Mouse (Mus musculus) C2C12 (cell line): ENCODE results near the gene Rbm20. TPM values are rescaled to one million over a fixed set of nuclear protein-coding genes. Genes with fewer than 3 reads are reported as not detected.

ENCODE experiments used
- H3K27me3 ChIP-seq: one replicate; pipeline ENCODE4 v1.6.1; 2011; ENCODE audit not compliant: control insufficient read depth, insufficient read depth, insufficient read length
- H3K36me3 ChIP-seq: one replicate; pipeline ENCODE4 v1.6.1; 2011; ENCODE audit not compliant: control insufficient read depth, insufficient read depth
- H3K4me3 ChIP-seq: one replicate; pipeline ENCODE4 v1.5.1; 2011; ENCODE audit warnings: mild to moderate bottlenecking, control low read depth; ENCODE audit not compliant: poor library complexity, insufficient read depth, severe bottlenecking
- H3K79me2 ChIP-seq: one replicate; pipeline ENCODE4 v1.6.1; 2011; ENCODE audit not compliant: control insufficient read depth, insufficient read depth
- H3K79me3 ChIP-seq: one replicate; pipeline ENCODE4 v1.6.1; 2011; ENCODE audit warnings: low read depth, control low read depth
- H3ac ChIP-seq: one replicate; pipeline ENCODE3; 2011; ENCODE audit warnings: low read depth; ENCODE audit not compliant: control insufficient read depth, insufficient read length
- CEBPB ChIP-seq: IDR thresholded peaks from one replicate; pipeline ENCODE4 v1.6.1; 2011; ENCODE audit warnings: low read depth, mild to moderate bottlenecking, control low read depth, moderate library complexity
- CTCF ChIP-seq: IDR thresholded peaks from one replicate; pipeline ENCODE4 v1.5.1; 2011; ENCODE audit not compliant: control insufficient read depth, insufficient read depth, insufficient read length
- FOSL1 ChIP-seq: IDR thresholded peaks from one replicate; pipeline ENCODE4 v1.8.0; 2011; ENCODE audit warnings: mild to moderate bottlenecking, low read length; ENCODE audit not compliant: poor library complexity, insufficient read depth, severe bottlenecking
- MAX ChIP-seq: IDR thresholded peaks from one replicate; pipeline ENCODE4 v1.6.1; 2011; ENCODE audit warnings: mild to moderate bottlenecking, control low read depth
- MYOD1 ChIP-seq: IDR thresholded peaks from one replicate; pipeline ENCODE4 v1.6.1; 2011; ENCODE audit warnings: low read depth; ENCODE audit not compliant: control insufficient read depth, insufficient read length
- MYOG ChIP-seq: IDR thresholded peaks from one replicate; pipeline ENCODE4 v1.6.1; 2011; ENCODE audit not compliant: control insufficient read depth, insufficient read length; ENCODE audit errors: extremely low read depth
- USF1 ChIP-seq: IDR thresholded peaks from one replicate; pipeline ENCODE4 v1.6.1; 2011; ENCODE audit warnings: low read depth, mild to moderate bottlenecking, control low read depth, moderate library complexity
- polyA plus RNA-seq: library from polyadenylated mRNA; unstranded; fragments of >200 nt; fragmentation: generic; extraction: Trizol; gene quantifications from one replicate; pipeline ENCODE4 v1.2.1, GENCODE M21; 2012; ENCODE audit warnings: missing spikeins

Gene Rbm20
- polyA plus RNA-seq, 1 experiment = 23.1 TPM

- TF ChIP-seq FOSL1 = no peak
- TF ChIP-seq MYOD1 = no peak
- no peak for TF ChIP-seq MAX
- no peak for TF ChIP-seq CEBPB
- TF ChIP-seq USF1 = no peak
- TF ChIP-seq CTCF = no peak
- TF ChIP-seq MYOG = no peak
- Histone ChIP-seq H3K79me2 (no peaks in the 10 kb centered on the region), H3ac (no peak overlapping the region), H3K27me3 (no peaks in the 10 kb centered on the region), H3K79me3 (no peaks in the 10 kb centered on the region), H3K4me3 (no peak overlapping the region), H3K36me3 (peaks cover 31% of the 10 kb centered on the region)
These were observed 148.0 kb downstream of the Rbm20 start for GRCm38 (mm10) chr19:53824872-53825680.

- H3K79me2 ChIP-seq = no peaks in the 10 kb centered on the region
- no peak overlapping the region for H3K4me3 ChIP-seq
- TF ChIP-seq CEBPB (no peak), FOSL1 (no peak), MYOD1 (no peak), USF1 (no peak), CTCF (no peak), MAX (no peak), MYOG (no peak)
- no peak overlapping the region for H3ac ChIP-seq
- H3K79me3 ChIP-seq = no peaks in the 10 kb centered on the region
- no peaks in the 10 kb centered on the region for H3K27me3 ChIP-seq
- H3K36me3 ChIP-seq = peaks cover 23% of the 10 kb centered on the region
These were observed 152.9 kb downstream of the Rbm20 start for GRCm38 (mm10) chr19:53829990-53830389.

- no peaks in the 10 kb centered on the region for H3K27me3 ChIP-seq
- no peaks in the 10 kb centered on the region for H3K79me3 ChIP-seq
- peaks cover 23% of the 10 kb centered on the region for H3K36me3 ChIP-seq
These were observed 153.5 kb downstream of the Rbm20 start for GRCm38 (mm10) chr19:53830407-53831163.

GRCm38 (mm10) chr19:53831164-53831448, 154.0 kb downstream of the Rbm20 start:
- peaks cover 20% of the 10 kb centered on the region for H3K36me3 ChIP-seq
- H3ac ChIP-seq = no peak overlapping the region
- TF ChIP-seq MYOG (no peak), USF1 (no peak), CEBPB (no peak)
- no peaks in the 10 kb centered on the region for H3K27me3 ChIP-seq
- H3K4me3 ChIP-seq = no peak overlapping the region
- H3K79me2 ChIP-seq = no peaks in the 10 kb centered on the region
- H3K79me3 ChIP-seq = no peaks in the 10 kb centered on the region

More at GRCm38 (mm10) chr19:53830407-53831163, 153.5 kb downstream of the Rbm20 start:
- Histone ChIP-seq H3K79me2 (no peaks in the 10 kb centered on the region), H3K4me3 (no peak overlapping the region), H3ac (no peak overlapping the region)
- no peak for TF ChIP-seq CEBPB
- no peak for TF ChIP-seq MYOD1
- no peak for TF ChIP-seq FOSL1
- no peak for TF ChIP-seq CTCF

GRCm38 (mm10) chr19:53832512-53832911, 155.4 kb downstream of the Rbm20 start:
- H3K79me2 ChIP-seq = no peaks in the 10 kb centered on the region

More at GRCm38 (mm10) chr19:53832512-53832911, 155.4 kb downstream of the Rbm20 start:
- H3K36me3 ChIP-seq = peaks cover 25% of the 10 kb centered on the region
- no peaks in the 10 kb centered on the region for H3K79me3 ChIP-seq
- H3K4me3 ChIP-seq = no peak overlapping the region
- H3K27me3 ChIP-seq = no peaks in the 10 kb centered on the region
- TF ChIP-seq MAX (no peak), CEBPB (no peak), CTCF (no peak), FOSL1 (no peak), USF1 (no peak), MYOD1 (no peak), MYOG (no peak)
- H3ac ChIP-seq = no peak overlapping the region
